Mouse (Mus musculus): ENCODE measurements around the gene Plekhg3.
A peak's percentile ranks its signal among the peaks of the same experiment; 100 is the strongest.

Gene Plekhg3

GRCm38 (mm10) chr12:76530580-76531139, at the start of gene Plekhg3:
Gene Plekhg3 (plus strand): TSS chr12:76530891.
- DNase-seq (ENCODE audit: low spot score in 2 of 2): no peak

- no peak for DNase-seq (ENCODE audit: low spot score in 2 of 2)
Measured at GRCm38 (mm10) chr12:76482446-76482845, 48.2 kb upstream of the Plekhg3 start.

GRCm38 (mm10) chr12:76482948-76483347, 47.7 kb upstream of the Plekhg3 start:
- DNase-seq (ENCODE audit: low spot score in 2 of 2): no peak

GRCm38 (mm10) chr12:76484881-76485280, 45.8 kb upstream of the Plekhg3 start:
- DNase-seq (ENCODE audit: low spot score in 2 of 2): no peak

- DNase-seq (ENCODE audit: low spot score in 2 of 2): no peak
Measured at GRCm38 (mm10) chr12:76485381-76485780, 45.3 kb upstream of the Plekhg3 start.

GRCm38 (mm10) chr12:76486943-76487342, 43.7 kb upstream of the Plekhg3 start:
- DNase-seq (ENCODE audit: low spot score in 2 of 2): no peak

- DNase-seq (ENCODE audit: low spot score in 2 of 2): no peak
Measured at GRCm38 (mm10) chr12:76490798-76491197, 39.9 kb upstream of the Plekhg3 start.

GRCm38 (mm10) chr12:76493462-76493861, 37.2 kb upstream of the Plekhg3 start:
- no peak for DNase-seq (ENCODE audit: low spot score in 2 of 2)

GRCm38 (mm10) chr12:76495381-76495780, 35.3 kb upstream of the Plekhg3 start:
- DNase-seq (ENCODE audit: low spot score in 2 of 2): no peak

- peak in 1 of 2 experiments; percentile 26 for DNase-seq (ENCODE audit: low spot score in 2 of 2)
Measured at GRCm38 (mm10) chr12:76496324-76496723, 34.4 kb upstream of the Plekhg3 start.

- no peak for DNase-seq (ENCODE audit: low spot score in 2 of 2)
Measured at GRCm38 (mm10) chr12:76499276-76499675, 31.4 kb upstream of the Plekhg3 start.

GRCm38 (mm10) chr12:76500055-76500454, 30.6 kb upstream of the Plekhg3 start:
- DNase-seq (ENCODE audit: low spot score in 2 of 2): no peak

GRCm38 (mm10) chr12:76500896-76501295, 29.8 kb upstream of the Plekhg3 start:
- DNase-seq (ENCODE audit: low spot score in 2 of 2): no peak

GRCm38 (mm10) chr12:76502981-76503380, 27.7 kb upstream of the Plekhg3 start:
- no peak for DNase-seq (ENCODE audit: low spot score in 2 of 2)

- no peak for DNase-seq (ENCODE audit: low spot score in 2 of 2)
Measured at GRCm38 (mm10) chr12:76506522-76506921, 24.2 kb upstream of the Plekhg3 start.

- no peak for DNase-seq (ENCODE audit: low spot score in 2 of 2)
Measured at GRCm38 (mm10) chr12:76507791-76508190, 22.9 kb upstream of the Plekhg3 start.

GRCm38 (mm10) chr12:76508909-76509440, 21.7 kb upstream of the Plekhg3 start:
- DNase-seq (ENCODE audit: low spot score in 2 of 2): no peak

- DNase-seq (ENCODE audit: low spot score in 2 of 2): no peak
Measured at GRCm38 (mm10) chr12:76512731-76513130, 18.0 kb upstream of the Plekhg3 start.

GRCm38 (mm10) chr12:76514842-76515241, 15.8 kb upstream of the Plekhg3 start:
- DNase-seq (ENCODE audit: low spot score in 2 of 2): no peak

GRCm38 (mm10) chr12:76518000-76518399, 12.7 kb upstream of the Plekhg3 start:
- DNase-seq (ENCODE audit: low spot score in 2 of 2): no peak

- no peak for DNase-seq (ENCODE audit: low spot score in 2 of 2)
Measured at GRCm38 (mm10) chr12:76518909-76519842, 11.5 kb upstream of the Plekhg3 start.

- DNase-seq (ENCODE audit: low spot score in 2 of 2): no peak
Measured at GRCm38 (mm10) chr12:76523654-76524053, 7.0 kb upstream of the Plekhg3 start.

GRCm38 (mm10) chr12:76524915-76525314, 5.8 kb upstream of the Plekhg3 start:
- no peak for DNase-seq (ENCODE audit: low spot score in 2 of 2)
